Mouse (Mus musculus) left cerebral cortex, postnatal 4 days (tissue): ENCODE data around the gene Clca4b. TPM values are rescaled to one million over a fixed set of nuclear protein-coding genes. Genes with fewer than 3 reads are reported as not detected.
"Not testable (repeated sequence)": the region's sequence is repeated elsewhere in the genome, so short reads cannot be mapped to it uniquely, and the experiment has no call there.

Experiments used
- DNase-seq: peaks from one replicate; pipeline ENCODE4 v3.0.0-alpha.2; 2022
- intact Hi-C: fragments of 180-260 bp; cut with DNase I; formaldehyde crosslinking; loops from one replicate; pipeline ENCODE4 v1.15.1; 2025
- total RNA-seq, 2 experiments: library from RNA; stranded (reverse); gene quantifications; 2 replicates each; pipeline ENCODE4 v1.2.3; 2021

The Clca4b gene
- not detected for total RNA-seq

GRCm38 (mm10) chr3:144932335-144932734 lies at the start of gene Clca4b:
Clca4b (minus strand) TSS chr3:144932529.
- intact Hi-C loops: no loop called here
- DNase-seq: no peak

- DNase-seq: no peak
- intact Hi-C loops: no loop called here
Measured at GRCm38 (mm10) chr3:144980551-144980950, 48.2 kb upstream of the Clca4b start.

- intact Hi-C loops: no loop called here
- DNase-seq: no peak
Measured at GRCm38 (mm10) chr3:144977631-144978030, 45.3 kb upstream of the Clca4b start.

- no peak for DNase-seq
- intact Hi-C loops: no loop called here
Measured at GRCm38 (mm10) chr3:144976091-144976490, 43.8 kb upstream of the Clca4b start.

GRCm38 (mm10) chr3:144974945-144975344 lies 42.6 kb upstream of the Clca4b start, which contains the start of gene Clca4a:
Clca4a (minus strand) TSS chr3:144975045.
- intact Hi-C loops: no loop called here
- no peak for DNase-seq

GRCm38 (mm10) chr3:144971553-144972270 lies 39.4 kb upstream of the Clca4b start:
- intact Hi-C loops: loop anchor here (2.0 kb wide), 1 partner anchor 43 kb away; no protein-coding TSS in a partner anchor

GRCm38 (mm10) chr3:144969755-144970154 lies 37.4 kb upstream of the Clca4b start:
- intact Hi-C loops: loop anchor here (2.0 kb wide), 1 partner anchor 41 kb away; no protein-coding TSS in a partner anchor
- no peak for DNase-seq

More at GRCm38 (mm10) chr3:144971553-144972270, 39.4 kb upstream of the Clca4b start:
- no peak for DNase-seq

- DNase-seq: no peak
- intact Hi-C loops: no loop called here
Measured at GRCm38 (mm10) chr3:144966074-144966473, 33.7 kb upstream of the Clca4b start.

- intact Hi-C loops: loop anchor here (10.0 kb wide), 1 partner anchor 86 kb away; no protein-coding TSS in a partner anchor
- no peak for DNase-seq
Measured at GRCm38 (mm10) chr3:144950829-144951228, 18.5 kb upstream of the Clca4b start.

GRCm38 (mm10) chr3:144947376-144947775 lies 15.0 kb upstream of the Clca4b start:
- intact Hi-C loops: not testable (repeated sequence)

GRCm38 (mm10) chr3:144933625-144934024 lies 1.3 kb upstream of the Clca4b start:
- intact Hi-C loops, DNase-seq: not testable (repeated sequence)

More at GRCm38 (mm10) chr3:144947376-144947775, 15.0 kb upstream of the Clca4b start:
- DNase-seq: not testable (repeated sequence)

- DNase-seq: no peak
- intact Hi-C loops: no loop called here
Measured at GRCm38 (mm10) chr3:144933011-144933491, 722 bp upstream of the Clca4b start.

GRCm38 (mm10) chr3:144914014-144914413 lies 18.3 kb downstream of the Clca4b start:
- intact Hi-C loops: no loop called here
- no peak for DNase-seq

GRCm38 (mm10) chr3:144897042-144897678 lies 35.2 kb downstream of the Clca4b start:
- intact Hi-C loops: no loop called here
- DNase-seq: no peak

- no peak for DNase-seq
- intact Hi-C loops: no loop called here
Measured at GRCm38 (mm10) chr3:144890246-144890758, 42.0 kb downstream of the Clca4b start.

GRCm38 (mm10) chr3:144886957-144887356 lies 45.4 kb downstream of the Clca4b start:
- DNase-seq: no peak
- intact Hi-C loops: no loop called here

- intact Hi-C loops, DNase-seq: not testable (repeated sequence)
Measured at GRCm38 (mm10) chr3:144872012-144872411, 60.3 kb downstream of the Clca4b start.
